23 mouse cellular contexts compared by ENCODE assay signal in the genomic region with DNA sequence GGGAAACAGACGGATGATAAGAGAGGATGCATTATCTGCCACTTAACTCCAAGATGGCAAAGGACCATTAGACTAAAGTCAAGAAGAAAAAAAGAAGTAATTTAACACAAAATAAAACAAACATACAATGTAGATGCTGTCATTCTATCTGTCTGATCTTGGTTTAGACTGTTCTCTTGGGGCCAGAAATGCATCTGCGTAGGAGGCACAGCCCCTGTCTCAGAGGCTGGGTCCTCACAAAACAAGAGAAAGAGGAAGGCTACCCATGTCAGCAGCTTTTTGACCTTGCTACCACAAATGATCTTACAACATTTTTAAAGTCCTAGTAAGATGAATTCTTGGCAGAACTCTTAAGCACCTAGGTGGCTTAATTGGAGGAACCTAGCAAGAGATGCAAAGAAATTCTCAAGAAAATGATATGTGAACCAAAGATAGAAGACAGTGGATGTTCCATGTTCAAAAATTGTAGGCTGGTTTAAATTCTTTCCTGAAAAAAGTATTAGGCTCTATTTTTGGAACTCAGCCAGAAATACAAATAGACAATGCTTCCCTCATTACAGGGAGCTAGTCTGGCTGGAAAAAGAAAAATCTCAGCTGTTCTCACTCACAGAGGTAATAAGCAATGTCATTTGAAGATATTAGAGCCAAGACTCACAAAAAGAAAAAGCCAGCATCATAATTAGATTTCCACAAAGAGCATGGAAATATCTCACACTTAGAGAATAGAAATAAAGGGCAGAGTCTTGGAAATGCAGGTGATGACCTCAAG.
DNase-seq lines count a peak whose midpoint lies in the region; ATAC-seq and TF ChIP-seq lines count a peak whose summit lies in the region.
"Had no signal": no experiment of that assay in that cellular context is flagged by ENCODE, and none has a peak within 500 bp of the region (broad histone marks: within the 10 kb centered on the region; RNA-seq: fewer than 3 reads in every experiment).

No protein-coding gene starts in this region.

- H3K4me2 ChIP-seq in forebrain, embryonic 14.5 days (ENCODE audit: low read length), result no peak overlapping the region
- no peak overlapping the region for H3K4me2 ChIP-seq in forebrain, embryonic 15.5 days (replicated peaks)
- no peak overlapping the region for H3K4me2 ChIP-seq in limb, embryonic 14.5 days (replicated peaks; ENCODE audit: low read depth, low read length, severe bottlenecking)
- H3K4me2 ChIP-seq in midbrain, embryonic 16.5 days (ENCODE audit: low read length), result no peak overlapping the region
- no peak overlapping the region for H3K4me2 ChIP-seq in midbrain, embryonic 11.5 days
- H3K4me2 ChIP-seq: embryonic facial prominence, embryonic 12.5 days; hindbrain, embryonic 12.5 days; limb, embryonic 12.5 days; liver, embryonic 12.5 days had no signal

- no peaks in the 10 kb centered on the region for H3K4me1 ChIP-seq in forebrain, embryonic 14.5 days (ENCODE audit: control insufficient read depth, insufficient read depth, low read length)
- 0 out of 2 replicates have a peak, but pooled peaks cover 3% of the 10 kb centered on the region for H3K4me1 ChIP-seq in forebrain, embryonic 15.5 days
- H3K4me1 ChIP-seq in limb, embryonic 14.5 days (ENCODE audit: control insufficient read depth, insufficient read depth, low read length), result no peaks in the 10 kb centered on the region
- no peaks in the 10 kb centered on the region for H3K4me1 ChIP-seq in limb, embryonic 10.5 days
- H3K4me1 ChIP-seq in midbrain, embryonic 16.5 days (ENCODE audit: control insufficient read depth, insufficient read depth, low read length), result no peaks in the 10 kb centered on the region
- H3K4me1 ChIP-seq in midbrain, embryonic 11.5 days (ENCODE audit: control insufficient read depth, insufficient read depth, low read length), result no peaks in the 10 kb centered on the region
- H3K4me1 ChIP-seq: embryonic facial prominence, embryonic 12.5 days; hindbrain, embryonic 12.5 days; limb, embryonic 12.5 days; liver, embryonic 12.5 days had no signal

- 95% methylated on average over 2 of the region's 2 CpGs for WGBS in forebrain, embryonic 14.5 days
- 87% methylated on average over 2 of the region's 2 CpGs for WGBS in forebrain, embryonic 15.5 days
- 87% methylated on average over 2 of the region's 2 CpGs for WGBS in limb, embryonic 14.5 days
- 95% methylated on average over 2 of the region's 2 CpGs for WGBS in limb, embryonic 10.5 days
- WGBS in midbrain, embryonic 16.5 days, result 95% methylated on average over 2 of the region's 2 CpGs
- WGBS in midbrain, embryonic 11.5 days, result 92% methylated on average over 2 of the region's 2 CpGs

- no peaks in the 10 kb centered on the region for H3K27me3 ChIP-seq in forebrain, embryonic 14.5 days (replicated peaks; ENCODE audit: control insufficient read depth, insufficient read depth, low read length)
- no peaks in the 10 kb centered on the region for H3K27me3 ChIP-seq in forebrain, embryonic 15.5 days
- H3K27me3 ChIP-seq in limb, embryonic 14.5 days (ENCODE audit: control insufficient read depth, insufficient read depth, low read length), result no peaks in the 10 kb centered on the region
- no peaks in the 10 kb centered on the region for H3K27me3 ChIP-seq in limb, embryonic 10.5 days (ENCODE audit: low read depth, poor library complexity, severe bottlenecking)
- H3K27me3 ChIP-seq in midbrain, embryonic 16.5 days (ENCODE audit: control insufficient read depth, insufficient read depth, low read depth, low read length), result no peaks in the 10 kb centered on the region
- no peaks in the 10 kb centered on the region for H3K27me3 ChIP-seq in midbrain, embryonic 11.5 days (ENCODE audit: control insufficient read depth, insufficient read depth, low read length)
- H3K27me3 ChIP-seq: embryonic facial prominence, embryonic 12.5 days; hindbrain, embryonic 12.5 days; limb, embryonic 12.5 days; liver, embryonic 12.5 days; Patski had no signal

- H3K27ac ChIP-seq in forebrain, embryonic 14.5 days (ENCODE audit: low read depth, low read length), result no peak overlapping the region
- no peak overlapping the region for H3K27ac ChIP-seq in forebrain, embryonic 15.5 days (replicated peaks)
- no peak overlapping the region for H3K27ac ChIP-seq in limb, embryonic 14.5 days (replicated peaks; ENCODE audit: low read depth, low read length)
- no peak overlapping the region for H3K27ac ChIP-seq in limb, embryonic 10.5 days
- H3K27ac ChIP-seq in midbrain, embryonic 16.5 days (ENCODE audit: low read length), result 0 out of 2 replicates have a peak overlapping the region, but pooled peaks have one; percentile 33
- no peak overlapping the region for H3K27ac ChIP-seq in midbrain, embryonic 11.5 days (ENCODE audit: low read depth, low read length)
- H3K27ac ChIP-seq: embryonic facial prominence, embryonic 12.5 days; gastrocnemius, adult 2 months; hindbrain, embryonic 12.5 days; limb, embryonic 12.5 days; liver, embryonic 12.5 days; stomach, postnatal 0 days had no signal

- no peak overlapping the region for H3K4me3 ChIP-seq in forebrain, embryonic 14.5 days (ENCODE audit: low read depth, low read length)
- H3K4me3 ChIP-seq in forebrain, embryonic 15.5 days, result no peak overlapping the region
- H3K4me3 ChIP-seq in limb, embryonic 14.5 days (replicated peaks; ENCODE audit: low read length), result no peak overlapping the region
- no peak overlapping the region for H3K4me3 ChIP-seq in limb, embryonic 10.5 days
- no peak overlapping the region for H3K4me3 ChIP-seq in midbrain, embryonic 16.5 days (ENCODE audit: low read depth, low read length)
- H3K4me3 ChIP-seq in midbrain, embryonic 11.5 days (ENCODE audit: low read depth, low read length), result no peak overlapping the region
- H3K4me3 ChIP-seq: embryonic facial prominence, embryonic 12.5 days; erythroblast, embryonic 14.5 days; gastrocnemius, adult 2 months; hindbrain, embryonic 12.5 days; limb, embryonic 12.5 days; liver, embryonic 12.5 days had no signal

- 0 out of 2 replicates have a peak, but pooled peaks have one; percentile 32 for ATAC-seq in forebrain, embryonic 14.5 days
- no peak for ATAC-seq in forebrain, embryonic 15.5 days (replicated peaks)
- no peak for ATAC-seq in limb, embryonic 14.5 days (ENCODE audit: low FRiP score, low read depth)
- peak; percentile 42; the same call in 1 of the 2 replicates for ATAC-seq in midbrain, embryonic 16.5 days
- ATAC-seq in midbrain, embryonic 11.5 days (ENCODE audit: low FRiP score), result no peak
- ATAC-seq in CD4-positive, CD25-positive, alpha-beta regulatory T cell, adult 4 months, result no peak
- ATAC-seq: inflammation-experienced regulatory T-cells, adult 6 months; liver, embryonic 12.5 days; Patski had no signal

- no peaks in the 10 kb centered on the region for H3K36me3 ChIP-seq in forebrain, embryonic 14.5 days (ENCODE audit: control insufficient read depth, insufficient read depth, low read length)
- no peaks in the 10 kb centered on the region for H3K36me3 ChIP-seq in forebrain, embryonic 15.5 days
- no peaks in the 10 kb centered on the region for H3K36me3 ChIP-seq in limb, embryonic 14.5 days (ENCODE audit: control insufficient read depth, insufficient read depth, low read length)
- H3K36me3 ChIP-seq in limb, embryonic 10.5 days, result no peaks in the 10 kb centered on the region
- no peaks in the 10 kb centered on the region for H3K36me3 ChIP-seq in midbrain, embryonic 16.5 days (ENCODE audit: control insufficient read depth, insufficient read depth, low read length)
- H3K36me3 ChIP-seq in midbrain, embryonic 11.5 days (ENCODE audit: control insufficient read depth, insufficient read depth, low read length), result no peaks in the 10 kb centered on the region
- H3K36me3 ChIP-seq: embryonic facial prominence, embryonic 12.5 days; hindbrain, embryonic 12.5 days; limb, embryonic 12.5 days; liver, embryonic 12.5 days had no signal

- DNase-seq in forebrain, embryonic 14.5 days (ENCODE audit: low spot score), result peak; percentile 52
- peak; percentile 35 for DNase-seq in limb, embryonic 14.5 days (ENCODE audit: low spot score)
- no peak for DNase-seq in limb, embryonic 10.5 days (ENCODE audit: low spot score)
- no peak for DNase-seq in midbrain, embryonic 11.5 days (ENCODE audit: low spot score, missing footprints)
- DNase-seq: cerebellum, adult 18-20 months; cerebellum, postnatal 14 days; gastrocnemius, adult 2 months; kidney, adult 8-10 months; kidney, postnatal 36 days; layer of hippocampus, postnatal 36 days; lung, postnatal 10 days; right cerebral cortex, postnatal 14 days had no signal

- H3K9ac ChIP-seq in forebrain, embryonic 14.5 days (ENCODE audit: low read length), result no peak overlapping the region
- no peak overlapping the region for H3K9ac ChIP-seq in forebrain, embryonic 15.5 days (replicated peaks)
- no peak overlapping the region for H3K9ac ChIP-seq in limb, embryonic 14.5 days (ENCODE audit: low read depth, low read length, severe bottlenecking)
- no peak overlapping the region for H3K9ac ChIP-seq in midbrain, embryonic 16.5 days (ENCODE audit: low read depth, low read length)
- no peak overlapping the region for H3K9ac ChIP-seq in midbrain, embryonic 11.5 days (ENCODE audit: low read length)
- H3K9ac ChIP-seq: embryonic facial prominence, embryonic 12.5 days; hindbrain, embryonic 12.5 days; limb, embryonic 12.5 days; liver, embryonic 12.5 days had no signal

- no peaks in the 10 kb centered on the region for H3K9me3 ChIP-seq in forebrain, embryonic 14.5 days (replicated peaks; ENCODE audit: control insufficient read depth, low read length)
- H3K9me3 ChIP-seq in forebrain, embryonic 15.5 days, result no peaks in the 10 kb centered on the region
- no peaks in the 10 kb centered on the region for H3K9me3 ChIP-seq in limb, embryonic 14.5 days (ENCODE audit: control insufficient read depth, low read length)
- H3K9me3 ChIP-seq in limb, embryonic 10.5 days (replicated peaks), result no peaks in the 10 kb centered on the region
- H3K9me3 ChIP-seq in midbrain, embryonic 16.5 days (replicated peaks; ENCODE audit: control insufficient read depth, low read length, poor library complexity, severe bottlenecking), result no peaks in the 10 kb centered on the region
- no peaks in the 10 kb centered on the region for H3K9me3 ChIP-seq in midbrain, embryonic 11.5 days (ENCODE audit: control insufficient read depth, low read length)
- H3K9me3 ChIP-seq: embryonic facial prominence, embryonic 12.5 days; hindbrain, embryonic 12.5 days; limb, embryonic 12.5 days; liver, embryonic 12.5 days had no signal

- no peak for TF ChIP-seq POLR2A in limb, embryonic 14.5 days (IDR thresholded peaks at IDR 0.05; ENCODE audit: borderline replicate concordance, extremely low read depth, insufficient read depth, insufficient read length)

Comparison
In these comparisons a context has a peak if more than half of its experiments do, and no peak if none do; other contexts are left out.
1. ATAC-seq: peak in forebrain, embryonic 14.5 days (single experiment) and midbrain, embryonic 16.5 days (single experiment); none in forebrain, embryonic 15.5 days (single experiment), limb, embryonic 14.5 days (single experiment), midbrain, embryonic 11.5 days (single experiment) and CD4-positive, CD25-positive, alpha-beta regulatory T cell, adult 4 months (single experiment).
2. DNase-seq: peak in forebrain, embryonic 14.5 days (single experiment) and limb, embryonic 14.5 days (single experiment); none in limb, embryonic 10.5 days (single experiment) and midbrain, embryonic 11.5 days (single experiment).